Mouse (Mus musculus) neural tube, embryonic 15.5 days (tissue): ENCODE data around the gene Slc17a2. TPM values are rescaled to one million over a fixed set of nuclear protein-coding genes. Genes with fewer than 3 reads are reported as not detected.
"Not testable (repeated sequence)": the region's sequence is repeated elsewhere in the genome, so short reads cannot be mapped to it uniquely, and the experiment has no call there.

Source experiments
- ATAC-seq: fragments of 200-750 bp; cut with Nextera tagmentation; 2 replicates; pipeline ENCODE4 v1.8.0; 2017; ENCODE audit warnings: mild to moderate bottlenecking, moderate TSS enrichment, moderate library complexity; ENCODE audit not compliant: low FRiP score
- H3K27ac ChIP-seq: fragments of 300-500 bp; sonication (generic); replicated peaks from 2 replicates; pipeline ENCODE4 v1.5.1; 2015; ENCODE audit warnings: mild to moderate bottlenecking, inconsistent platforms
- H3K27me3 ChIP-seq: fragments of 300-500 bp; sonication (generic); replicated peaks from 2 replicates; pipeline ENCODE4 v1.6.1; 2015; ENCODE audit warnings: inconsistent platforms
- H3K36me3 ChIP-seq: fragments of 300-500 bp; sonication (generic); 2 replicates; pipeline ENCODE4 v1.6.1; 2015; ENCODE audit warnings: inconsistent platforms
- H3K4me1 ChIP-seq: fragments of 300-500 bp; sonication (generic); 2 replicates; pipeline ENCODE4 v1.6.1; 2015; ENCODE audit warnings: inconsistent platforms
- H3K4me2 ChIP-seq: fragments of 300-500 bp; sonication (generic); 2 replicates; pipeline ENCODE4 v1.6.1; 2015; ENCODE audit warnings: inconsistent platforms, mild to moderate bottlenecking, moderate library complexity
- H3K4me3 ChIP-seq: fragments of 300-500 bp; sonication (generic); replicated peaks from 2 replicates; pipeline ENCODE4 v1.5.1; 2015; ENCODE audit warnings: mild to moderate bottlenecking, inconsistent platforms
- H3K9ac ChIP-seq: fragments of 300-500 bp; sonication (generic); replicated peaks from 2 replicates; pipeline ENCODE4 v1.6.1; 2015; ENCODE audit warnings: mild to moderate bottlenecking, inconsistent platforms
- H3K9me3 ChIP-seq: fragments of 300-500 bp; sonication (generic); replicated peaks from 2 replicates; pipeline ENCODE4 v1.6.1; 2016; ENCODE audit warnings: inconsistent platforms
- WGBS: fragments of 180-500 bp; shearing (Covaris S2); methylation state at CpG from one replicate; pipeline ENCODE4 v1.1.7; 2015; ENCODE audit warnings: mixed read lengths; 5-methylcytosine and 5-hydroxymethylcytosine counted together
- polyA plus RNA-seq: library from polyadenylated mRNA; unstranded; fragments of >200 nt; fragmentation: Nextera tagmentation; extraction: Ambion mirVana; gene quantifications from 2 replicates; pipeline ENCODE4 v1.2.1, GENCODE M21; 2015

The Slc17a2 gene
- polyA plus RNA-seq, 1 experiment from 2014 or later, result not detected

DNA sequence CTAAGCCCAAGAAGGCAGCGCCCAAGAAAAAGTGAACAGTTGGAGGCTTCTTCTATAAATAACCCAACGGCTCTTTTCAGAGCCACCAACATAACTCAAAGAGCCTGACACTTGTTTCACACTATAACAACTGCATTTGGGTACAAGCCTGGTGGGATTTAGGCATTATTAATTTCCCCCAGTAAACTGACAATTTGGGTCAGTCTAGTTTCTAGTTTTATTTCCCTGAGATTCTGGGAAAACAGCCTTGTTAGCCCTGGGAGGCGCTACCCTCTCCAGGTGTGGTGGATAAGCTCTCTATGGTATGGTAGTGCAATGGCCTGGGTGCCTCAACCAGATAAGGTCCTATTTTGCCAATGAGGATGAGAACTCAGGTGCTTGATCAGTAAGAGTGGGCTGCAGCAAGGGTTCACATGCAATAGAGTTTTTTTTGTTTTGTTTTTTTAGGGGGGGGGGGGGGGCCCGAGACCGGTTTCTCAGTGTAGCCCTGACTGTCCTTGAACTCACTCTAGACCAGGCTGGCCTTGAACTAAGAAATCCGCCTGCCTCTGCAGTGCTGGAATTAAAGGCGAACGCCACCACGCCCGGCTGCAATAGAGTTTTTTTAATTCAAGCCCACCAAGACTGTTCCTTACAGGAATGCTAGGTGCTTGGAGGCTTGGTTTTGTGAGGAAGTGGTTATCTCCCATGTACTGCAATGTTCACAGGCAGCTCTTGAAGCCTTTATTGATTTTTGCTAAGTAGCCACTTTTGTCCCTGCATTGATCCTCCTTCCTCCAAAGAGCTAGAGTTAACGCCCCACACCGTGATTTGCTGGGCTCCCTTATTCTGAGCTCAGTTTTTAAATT, 42.2 kb upstream of the Slc17a2 start:
- peaks cover 32% of the 10 kb centered on the region for H3K4me1 ChIP-seq
- no peaks in the 10 kb centered on the region for H3K36me3 ChIP-seq
- H3K27ac ChIP-seq, result peak overlapping the region; percentile 82
- peak overlapping the region; percentile 50 for H3K4me3 ChIP-seq
- H3K9me3 ChIP-seq, result no peaks in the 10 kb centered on the region
- WGBS, result 33% methylated on average over 12 of the region's 12 CpGs
- no peaks in the 10 kb centered on the region for H3K27me3 ChIP-seq
- peak overlapping the region; percentile 91 for H3K4me2 ChIP-seq
- no peak for ATAC-seq
- peak overlapping the region; percentile 56 for H3K9ac ChIP-seq

- H3K27me3 ChIP-seq, result no peaks in the 10 kb centered on the region
- 0 out of 2 replicates have a peak overlapping the region, but pooled peaks have one; percentile 91 for H3K4me2 ChIP-seq
- no peak for ATAC-seq
- no peak overlapping the region for H3K27ac ChIP-seq
- 73% methylated on average over 1 of the region's 1 CpGs for WGBS
- H3K36me3 ChIP-seq, result no peaks in the 10 kb centered on the region
- no peak overlapping the region for H3K9ac ChIP-seq
- no peaks in the 10 kb centered on the region for H3K9me3 ChIP-seq
- peaks cover 28% of the 10 kb centered on the region for H3K4me1 ChIP-seq
- H3K4me3 ChIP-seq, result no peak overlapping the region
These were observed 41.6 kb upstream of the Slc17a2 start for GRCm38 (mm10) chr13:23765172-23765513.

DNA sequence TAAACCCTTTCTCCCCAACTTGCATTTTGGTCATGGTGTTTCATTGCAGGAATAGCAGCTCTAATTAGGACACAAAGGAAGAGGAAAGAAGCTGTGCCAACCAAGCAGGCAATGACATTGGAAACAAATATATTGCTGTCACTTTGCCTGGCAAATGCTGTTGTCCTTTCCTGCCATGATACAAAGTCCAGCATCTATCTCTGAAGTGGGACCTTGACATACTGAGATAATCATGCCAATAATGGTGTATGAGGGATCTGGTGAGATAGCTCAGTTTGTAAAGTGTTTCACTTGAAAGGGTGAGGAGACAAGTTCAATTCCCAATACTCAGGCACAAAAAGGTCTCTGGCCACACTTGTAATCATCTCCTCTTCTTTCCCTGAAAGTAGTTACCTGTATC, 40.0 kb upstream of the Slc17a2 start:
- no peak for ATAC-seq
- peaks cover 19% of the 10 kb centered on the region for H3K4me1 ChIP-seq
- H3K4me3 ChIP-seq, result no peak overlapping the region
- H3K27me3 ChIP-seq, result no peaks in the 10 kb centered on the region
- no peak overlapping the region for H3K9ac ChIP-seq
- no peak overlapping the region for H3K27ac ChIP-seq
- no peaks in the 10 kb centered on the region for H3K9me3 ChIP-seq
- H3K4me2 ChIP-seq, result no peak overlapping the region
- H3K36me3 ChIP-seq, result no peaks in the 10 kb centered on the region

GRCm38 (mm10) chr13:23768834-23769397, 37.9 kb upstream of the Slc17a2 start:
- H3K4me2 ChIP-seq, result no peak overlapping the region
- H3K4me3 ChIP-seq, result no peak overlapping the region
- no peak overlapping the region for H3K9ac ChIP-seq
- ATAC-seq, result no peak
- H3K9me3 ChIP-seq, result no peaks in the 10 kb centered on the region
- H3K4me1 ChIP-seq, result peaks cover 15% of the 10 kb centered on the region
- no peaks in the 10 kb centered on the region for H3K36me3 ChIP-seq
- H3K27me3 ChIP-seq, result no peaks in the 10 kb centered on the region
- H3K27ac ChIP-seq, result no peak overlapping the region
- 49% methylated on average over 5 of the region's 5 CpGs for WGBS

DNA sequence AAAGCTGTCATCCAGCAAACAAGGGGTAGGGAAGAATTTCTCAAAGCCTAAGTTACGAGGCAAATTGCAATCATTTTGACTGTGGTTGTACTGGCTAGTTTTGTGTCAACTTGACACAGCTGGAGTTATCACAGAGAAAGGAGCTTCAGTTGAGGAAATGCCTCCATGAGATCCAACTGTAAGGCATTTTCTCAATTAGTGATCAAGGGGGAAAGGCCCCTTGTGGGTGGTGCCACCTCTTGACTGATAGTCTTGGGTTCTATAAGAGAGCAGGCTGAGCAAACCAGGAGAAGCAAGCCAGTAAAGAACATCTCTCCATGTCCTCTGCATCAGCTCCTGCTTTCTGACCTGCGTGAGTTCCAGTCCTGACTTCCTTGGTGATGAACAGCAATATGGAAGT, 37.2 kb upstream of the Slc17a2 start, which contains the start of gene Trim38:
Gene Trim38 (plus strand): TSS at position 301 of the 400 bp plus-strand sequence.
- 89% methylated on average over 2 of the region's 2 CpGs for WGBS
- not testable (repeated sequence) for H3K27me3 ChIP-seq, ATAC-seq, H3K4me3 ChIP-seq, H3K9ac ChIP-seq, H3K4me2 ChIP-seq, H3K9me3 ChIP-seq, H3K27ac ChIP-seq, H3K36me3 ChIP-seq, H3K4me1 ChIP-seq

DNA sequence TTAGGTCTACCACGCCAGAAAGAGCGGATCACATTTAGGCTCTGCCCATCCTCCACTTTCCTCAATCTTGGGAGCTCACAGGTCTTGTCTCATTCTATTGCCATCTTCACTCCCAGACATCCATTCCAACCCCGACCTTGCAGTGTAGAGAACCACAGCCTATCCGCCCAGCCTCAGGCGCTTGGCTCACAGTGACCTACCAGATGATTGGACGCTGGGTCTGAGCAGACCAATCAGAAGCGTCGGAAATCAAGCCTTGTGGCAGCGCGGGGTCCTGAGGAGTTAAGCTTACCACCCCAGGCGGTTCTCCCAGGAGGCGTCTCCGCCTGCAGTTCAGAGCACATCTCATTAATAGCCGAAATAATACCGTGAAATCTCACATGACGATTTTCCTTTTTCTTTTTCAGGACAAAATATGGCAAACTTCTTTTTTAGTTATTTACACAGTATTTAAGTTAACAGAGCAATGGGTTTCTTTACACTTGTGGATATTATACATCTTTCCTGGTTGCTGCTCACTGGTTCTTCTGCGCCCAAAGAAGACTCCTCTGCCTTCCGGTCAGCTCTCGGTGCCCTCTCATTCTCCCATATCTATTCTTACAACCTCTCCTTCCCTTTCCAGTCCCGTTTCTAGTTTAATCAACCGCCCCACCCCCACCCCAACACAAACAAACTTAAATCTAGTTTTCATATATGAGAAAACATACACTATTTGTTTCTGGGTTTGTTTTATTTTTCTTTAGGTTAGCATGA, 34.1 kb upstream of the Slc17a2 start:
- H3K27ac ChIP-seq, result no peak overlapping the region
- H3K4me3 ChIP-seq, result peak overlapping the region; percentile 9; the same call in 1 of the 2 replicates

DNA sequence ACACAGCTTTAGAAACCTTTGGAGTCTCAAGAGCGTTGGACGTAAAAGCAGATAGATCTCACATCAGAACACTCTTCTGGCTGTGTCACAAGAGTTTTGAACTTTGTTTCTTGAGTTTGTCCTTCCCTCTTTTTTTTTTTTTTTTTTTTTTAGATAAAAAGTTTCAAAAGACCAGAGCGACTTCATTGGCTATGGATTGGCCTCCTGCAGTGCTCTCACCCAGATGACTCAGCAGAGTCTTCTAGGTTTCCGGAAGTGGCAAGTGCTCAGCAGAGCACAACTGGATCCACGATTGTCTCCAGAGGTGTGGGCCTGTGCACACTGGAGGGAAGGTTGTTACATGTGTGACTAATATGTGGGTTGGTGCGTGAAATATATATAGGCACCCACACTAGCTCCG, 28.5 kb upstream of the Slc17a2 start:
- Histone ChIP-seq H3K27ac (no peak overlapping the region), H3K27me3 (no peaks in the 10 kb centered on the region; the same call in 1 of the 2 replicates), H3K4me3 (no peak overlapping the region), H3K4me2 (no peak overlapping the region), H3K9ac (no peak overlapping the region), H3K36me3 (no peaks in the 10 kb centered on the region), H3K4me1 (no peaks in the 10 kb centered on the region), H3K9me3 (no peaks in the 10 kb centered on the region)
- WGBS, result 96% methylated on average over 7 of the region's 7 CpGs
- no peak for ATAC-seq

More for the DNA sequence above, 34.1 kb upstream of the Slc17a2 start:
- H3K4me1 ChIP-seq, result peaks cover 7% of the 10 kb centered on the region; the same call in 1 of the 2 replicates
- 28% methylated on average over 21 of the region's 21 CpGs for WGBS
- no peak overlapping the region for H3K9ac ChIP-seq
- H3K36me3 ChIP-seq, result no peaks in the 10 kb centered on the region
- ATAC-seq, result peak; percentile 90
- H3K9me3 ChIP-seq, result no peaks in the 10 kb centered on the region
- H3K27me3 ChIP-seq, result no peaks in the 10 kb centered on the region; the same call in 1 of the 2 replicates
- peak overlapping the region; percentile 50 for H3K4me2 ChIP-seq

- WGBS, result 89% methylated on average over 4 of the region's 4 CpGs
- H3K36me3 ChIP-seq, result no peaks in the 10 kb centered on the region
- no peak for ATAC-seq
- no peaks in the 10 kb centered on the region; the same call in 1 of the 2 replicates for H3K27me3 ChIP-seq
- no peaks in the 10 kb centered on the region for H3K4me1 ChIP-seq
- no peak overlapping the region for H3K9ac ChIP-seq
- no peaks in the 10 kb centered on the region for H3K9me3 ChIP-seq
- no peak overlapping the region for H3K4me3 ChIP-seq
- no peak overlapping the region for H3K27ac ChIP-seq
- no peak overlapping the region for H3K4me2 ChIP-seq
These were observed 27.8 kb upstream of the Slc17a2 start for GRCm38 (mm10) chr13:23779025-23779424.

- ATAC-seq, result peak; percentile 84; the same call in 1 of the 2 replicates
- 43% methylated on average over 2 of the region's 2 CpGs for WGBS
These were observed 14.3 kb upstream of the Slc17a2 start for GRCm38 (mm10) chr13:23792520-23792919.

DNA sequence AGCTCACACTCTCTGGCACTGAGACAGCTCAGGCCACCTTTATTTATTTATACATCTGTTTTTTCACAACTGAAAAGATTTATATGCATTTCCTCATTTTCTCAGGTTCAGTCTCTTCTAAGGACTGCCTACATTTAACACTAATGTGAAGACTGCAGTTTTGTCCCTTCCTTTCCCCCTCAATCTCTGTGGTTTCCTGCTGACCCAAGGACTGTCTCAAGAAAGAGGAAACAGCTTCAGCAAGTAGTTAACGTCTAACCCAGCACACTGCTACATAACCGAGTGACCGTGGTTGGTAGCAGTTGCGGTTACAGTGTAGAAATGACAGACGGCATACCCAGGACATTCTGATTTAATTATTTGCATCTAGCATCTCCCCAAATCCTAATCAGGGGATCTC, 7.4 kb upstream of the Slc17a2 start:
- 88% methylated on average over 5 of the region's 5 CpGs for WGBS

More at GRCm38 (mm10) chr13:23792520-23792919, 14.3 kb upstream of the Slc17a2 start:
- Histone ChIP-seq H3K4me3 (no peak overlapping the region), H3K9me3 (no peaks in the 10 kb centered on the region), H3K4me2 (no peak overlapping the region), H3K27ac (no peak overlapping the region), H3K36me3 (no peaks in the 10 kb centered on the region), H3K9ac (no peak overlapping the region), H3K27me3 (no peaks in the 10 kb centered on the region), H3K4me1 (no peaks in the 10 kb centered on the region)

DNA sequence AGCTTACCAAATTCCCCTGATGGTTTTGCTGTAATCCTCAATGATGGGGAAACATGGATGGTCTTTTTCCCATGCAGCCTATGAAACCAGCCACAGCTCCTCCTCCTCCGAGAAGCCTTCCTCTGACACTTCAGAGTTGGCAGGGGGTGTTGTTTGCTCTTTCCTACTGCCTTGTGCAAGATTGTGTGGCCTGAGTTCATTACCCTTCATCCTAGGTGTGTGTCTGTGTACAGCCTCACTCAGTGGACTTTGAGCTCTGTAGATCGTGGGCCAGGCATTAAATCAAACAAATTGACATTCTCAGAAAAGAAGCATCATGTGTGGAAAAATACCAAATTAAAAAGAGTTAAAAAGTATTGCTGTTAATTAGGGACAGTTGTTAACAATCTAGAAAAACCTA, 2.3 kb upstream of the Slc17a2 start:
- H3K4me3 ChIP-seq, result no peak overlapping the region
- H3K4me1 ChIP-seq, result no peaks in the 10 kb centered on the region
- H3K27me3 ChIP-seq, result no peaks in the 10 kb centered on the region
- WGBS, result 86% methylated on average over 2 of the region's 2 CpGs
- no peak overlapping the region for H3K4me2 ChIP-seq
- ATAC-seq, result no peak
- H3K27ac ChIP-seq, result no peak overlapping the region
- H3K9me3 ChIP-seq, result no peaks in the 10 kb centered on the region
- no peak overlapping the region for H3K9ac ChIP-seq
- H3K36me3 ChIP-seq, result no peaks in the 10 kb centered on the region

More for the DNA sequence above, 7.4 kb upstream of the Slc17a2 start:
- H3K36me3 ChIP-seq, result no peaks in the 10 kb centered on the region
- no peaks in the 10 kb centered on the region for H3K4me1 ChIP-seq
- no peak overlapping the region for H3K9ac ChIP-seq
- H3K9me3 ChIP-seq, result no peaks in the 10 kb centered on the region
- no peak for ATAC-seq
- H3K27ac ChIP-seq, result no peak overlapping the region
- no peaks in the 10 kb centered on the region for H3K27me3 ChIP-seq
- H3K4me3 ChIP-seq, result no peak overlapping the region
- H3K4me2 ChIP-seq, result no peak overlapping the region
